Mouse (Mus musculus): ENCODE data around the gene Aftph. TPM values are rescaled to one million over a fixed set of nuclear protein-coding genes. Genes with fewer than 3 reads are reported as not detected.

The Aftph gene
- total and polyA plus RNA-seq, 2 experiments from 2014 or later, result 22.8 to 40.6 TPM

DNA sequence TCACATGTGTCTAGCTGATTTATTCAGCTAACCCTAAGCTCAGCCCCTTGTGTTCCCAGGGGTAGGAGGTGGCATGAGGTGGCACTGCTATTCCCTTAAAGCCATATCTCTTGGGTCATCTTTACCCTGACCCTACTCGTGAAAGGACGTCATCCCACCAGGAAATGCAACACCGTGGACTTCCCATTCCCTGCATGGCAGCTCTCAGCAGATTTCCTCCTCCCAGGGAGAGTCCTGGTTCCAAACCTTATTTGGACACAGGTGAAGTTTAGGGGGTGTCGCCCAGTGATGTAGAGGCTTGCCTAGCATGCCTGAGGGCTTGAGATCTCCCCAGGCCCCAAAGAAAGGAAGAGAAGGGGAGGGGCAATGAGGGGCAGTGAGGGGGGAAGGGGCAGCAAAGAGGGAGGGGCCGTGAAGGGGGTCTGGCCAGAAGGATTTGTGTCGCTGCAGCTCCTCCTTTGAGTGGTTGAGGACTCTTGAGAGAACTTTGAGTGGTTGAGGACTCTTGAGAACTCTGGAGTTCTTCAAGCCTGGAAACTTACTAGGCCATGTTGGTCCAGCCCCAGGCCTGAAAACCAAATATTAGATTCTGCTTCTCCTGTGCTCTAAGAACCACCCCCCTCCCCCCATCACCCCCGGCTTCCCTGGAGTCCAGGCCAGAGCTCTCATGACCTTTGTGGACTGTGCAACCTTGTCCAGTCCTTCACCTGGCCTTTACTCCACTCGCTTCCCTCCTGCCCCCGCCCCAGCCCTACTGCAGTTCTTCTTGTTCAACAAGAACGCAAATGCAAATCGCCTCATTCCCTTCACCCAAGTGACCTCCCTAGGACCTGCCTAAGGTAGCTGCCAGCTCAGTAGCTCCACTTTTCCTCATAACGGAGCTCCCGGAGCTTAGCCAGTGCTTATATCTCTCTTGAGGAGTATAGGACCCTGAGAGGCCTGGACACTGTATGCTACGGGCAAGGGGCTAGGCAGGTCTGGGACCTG is 81.0 kb downstream of the Aftph start:
- Histone ChIP-seq H3K9me3 (ENCODE audit: low read length) (no peaks in the 10 kb centered on the region), H3K9ac (replicated peaks; ENCODE audit: low read length) (no peak overlapping the region), H3K4me3 (ENCODE audit: low read length) (no peak overlapping the region), H3K27me3 (ENCODE audit: insufficient read depth, low read length) (no peaks in the 10 kb centered on the region), H3K4me2 (ENCODE audit: low read depth, low read length) (no peak overlapping the region), H3K36me3 (ENCODE audit: insufficient read depth, low read length) (no peaks in the 10 kb centered on the region), H3K4me1 (ENCODE audit: insufficient read depth, low read length) (peaks cover 8% of the 10 kb centered on the region), H3K27ac (no peak overlapping the region)
- 91% methylated on average over 14 of the region's 14 CpGs for WGBS
- ATAC-seq, result no peak
- no peak for DNase-seq (ENCODE audit: low spot score)
- TF ChIP-seq CTCF (IDR thresholded peaks at IDR 0.05; ENCODE audit: low read depth), result no peak

DNA sequence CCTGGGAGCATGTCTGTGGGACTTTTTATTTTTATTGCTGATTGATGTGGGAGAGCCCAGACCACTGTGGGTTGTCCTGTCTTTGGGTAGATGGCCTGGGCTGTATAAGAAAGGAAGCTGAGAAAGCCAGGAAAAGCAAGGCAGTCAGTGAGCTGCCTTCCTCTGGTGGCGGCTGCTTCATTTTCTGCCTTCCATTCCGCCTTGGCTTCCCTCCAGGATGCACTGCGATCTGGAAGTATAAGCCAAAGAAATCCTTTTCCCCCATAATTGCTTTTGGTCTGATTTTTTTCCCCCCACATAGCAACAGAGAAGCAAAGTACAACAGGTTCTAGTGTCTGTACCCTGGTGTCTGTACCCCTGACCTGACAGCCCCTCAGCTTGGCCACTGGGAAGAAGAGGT is 82.3 kb downstream of the Aftph start:
- DNase-seq (ENCODE audit: low spot score), result peak; percentile 41
- no peak for ATAC-seq
- Histone ChIP-seq H3K27ac (no peak overlapping the region), H3K36me3 (ENCODE audit: insufficient read depth, low read length) (no peaks in the 10 kb centered on the region), H3K4me1 (ENCODE audit: insufficient read depth, low read length) (peaks cover 14% of the 10 kb centered on the region), H3K4me2 (ENCODE audit: low read depth, low read length) (no peak overlapping the region), H3K9ac (replicated peaks; ENCODE audit: low read length) (no peak overlapping the region), H3K27me3 (ENCODE audit: insufficient read depth, low read length) (no peaks in the 10 kb centered on the region), H3K4me3 (ENCODE audit: low read length) (no peak overlapping the region), H3K9me3 (ENCODE audit: low read length) (no peaks in the 10 kb centered on the region)
- TF ChIP-seq CTCF (IDR thresholded peaks at IDR 0.05; ENCODE audit: low read depth), result no peak
- WGBS, result 54% methylated on average over 3 of the region's 3 CpGs

DNA sequence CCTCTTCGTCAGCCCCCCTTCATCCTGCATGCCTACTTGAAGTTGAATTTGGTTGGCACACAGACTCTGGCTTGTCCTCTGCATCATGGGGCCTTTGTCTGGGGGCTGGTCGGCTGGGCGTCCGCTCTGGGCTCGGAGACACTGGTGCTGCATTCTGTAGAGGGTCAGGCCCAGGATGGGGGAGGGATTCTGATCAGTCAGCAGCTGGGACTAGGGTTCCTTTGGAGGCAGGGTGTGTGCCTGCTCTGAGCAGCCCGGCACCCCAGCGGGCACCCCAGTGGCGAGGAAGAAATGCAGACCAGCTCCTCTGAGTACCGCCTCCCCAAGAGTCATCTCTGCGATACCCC is 84.7 kb downstream of the Aftph start:
- no peaks in the 10 kb centered on the region for H3K9me3 ChIP-seq (ENCODE audit: low read length)

DNA sequence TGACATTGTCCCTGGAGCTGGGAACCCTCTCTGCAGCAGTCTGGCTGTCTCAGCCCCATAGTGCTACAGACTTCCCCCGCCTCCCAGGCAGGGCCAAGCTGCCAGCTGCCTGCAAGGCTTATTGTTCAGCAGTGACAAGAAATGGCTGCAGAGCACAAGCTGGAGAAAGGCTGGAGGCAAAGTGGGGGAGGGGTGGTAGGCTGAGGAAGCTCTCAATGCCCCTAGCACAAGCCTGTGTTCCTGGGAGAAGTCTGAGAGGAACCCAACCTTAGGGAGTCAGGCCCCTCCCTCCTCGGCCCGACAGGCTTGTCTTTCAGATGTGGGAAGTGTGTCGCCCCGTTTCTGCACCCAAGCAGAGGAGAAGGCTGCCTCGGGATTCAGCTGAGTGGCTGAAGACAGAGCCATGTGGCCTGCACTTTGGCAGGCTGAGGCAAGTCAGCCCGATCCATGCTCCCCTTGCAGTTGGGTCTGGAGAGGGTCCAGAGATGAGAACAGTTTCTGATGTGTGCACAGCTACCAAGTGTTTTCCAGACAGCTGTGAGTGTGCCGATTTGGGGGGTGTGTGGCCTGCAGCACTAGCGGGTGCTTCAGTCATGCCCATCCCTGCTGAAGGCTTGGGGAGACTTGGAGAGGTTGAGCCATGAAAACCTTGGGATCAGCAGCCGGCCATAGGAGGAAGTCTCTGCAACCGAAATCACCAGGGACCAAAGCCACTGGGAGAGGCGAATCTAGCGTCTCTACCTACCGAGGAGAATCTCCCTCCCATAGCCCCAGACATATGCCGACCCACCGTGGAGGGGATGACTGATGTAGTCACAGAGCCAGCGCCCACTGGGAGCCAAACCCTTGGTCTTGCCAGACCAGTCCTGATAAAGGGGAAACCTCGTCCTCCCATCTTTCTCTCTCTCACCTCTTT is 85.3 kb downstream of the Aftph start:
- Histone ChIP-seq H3K4me2 (ENCODE audit: low read depth, low read length) (peak overlapping the region; percentile 46), H3K27me3 (ENCODE audit: insufficient read depth, low read length) (no peaks in the 10 kb centered on the region), H3K36me3 (ENCODE audit: insufficient read depth, low read length) (no peaks in the 10 kb centered on the region), H3K9ac (replicated peaks; ENCODE audit: low read length) (0 out of 2 replicates have a peak overlapping the region, but pooled peaks have one; percentile 18), H3K9me3 (ENCODE audit: low read length) (no peaks in the 10 kb centered on the region), H3K27ac (peak overlapping the region; percentile 80), H3K4me3 (ENCODE audit: low read length) (no peak overlapping the region), H3K4me1 (ENCODE audit: insufficient read depth, low read length) (peaks cover 14% of the 10 kb centered on the region)
- DNase-seq (ENCODE audit: low spot score), result peak; percentile 89
- TF ChIP-seq CTCF (IDR thresholded peaks at IDR 0.05; ENCODE audit: low read depth), result no peak
- peak; percentile 90 for ATAC-seq
- 6% methylated on average over 18 of the region's 18 CpGs for WGBS

More for the DNA sequence above, 84.7 kb downstream of the Aftph start:
- Histone ChIP-seq H3K9ac (replicated peaks; ENCODE audit: low read length) (0 out of 2 replicates have a peak overlapping the region, but pooled peaks have one; percentile 18), H3K4me1 (ENCODE audit: insufficient read depth, low read length) (peaks cover 14% of the 10 kb centered on the region), H3K27ac (peak overlapping the region; percentile 80), H3K27me3 (ENCODE audit: insufficient read depth, low read length) (no peaks in the 10 kb centered on the region), H3K36me3 (ENCODE audit: insufficient read depth, low read length) (no peaks in the 10 kb centered on the region), H3K4me2 (ENCODE audit: low read depth, low read length) (peak overlapping the region; percentile 46), H3K4me3 (ENCODE audit: low read length) (no peak overlapping the region)
- 12% methylated on average over 10 of the region's 10 CpGs for WGBS
- TF ChIP-seq CTCF (IDR thresholded peaks at IDR 0.05; ENCODE audit: low read depth), result no peak
- peak; percentile 31 for ATAC-seq
- peak; percentile 43 for DNase-seq (ENCODE audit: low spot score)

DNA sequence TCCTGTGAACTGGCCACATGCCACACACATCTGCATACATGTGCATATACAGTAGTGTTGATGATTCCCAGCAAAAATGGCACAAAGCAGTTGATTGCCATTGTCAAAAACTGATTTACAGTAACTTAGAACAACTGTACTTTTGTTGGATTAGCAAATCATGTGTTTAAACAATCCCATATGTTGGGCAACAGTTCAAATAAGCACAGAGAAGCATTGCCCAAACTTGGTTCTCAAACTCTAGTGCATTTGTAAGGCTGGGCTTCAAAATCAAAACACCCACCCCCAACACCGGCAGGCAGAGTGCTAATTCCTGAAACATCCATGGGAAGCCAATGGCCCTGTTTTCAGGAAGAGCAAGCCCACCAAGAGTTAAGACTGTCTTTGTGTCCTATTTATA is 90.2 kb downstream of the Aftph start:
- WGBS, result 61% methylated on average over 1 of the region's 1 CpGs
- Histone ChIP-seq H3K27me3 (ENCODE audit: insufficient read depth, low read length) (no peaks in the 10 kb centered on the region), H3K4me1 (ENCODE audit: insufficient read depth, low read length) (peaks cover 25% of the 10 kb centered on the region; the same call in 1 of the 2 replicates), H3K4me2 (ENCODE audit: low read depth, low read length) (no peak overlapping the region), H3K4me3 (ENCODE audit: low read length) (no peak overlapping the region), H3K27ac (no peak overlapping the region), H3K9ac (replicated peaks; ENCODE audit: low read length) (no peak overlapping the region), H3K36me3 (ENCODE audit: insufficient read depth, low read length) (no peaks in the 10 kb centered on the region), H3K9me3 (ENCODE audit: low read length) (no peaks in the 10 kb centered on the region)
- no peak for TF ChIP-seq CTCF (IDR thresholded peaks at IDR 0.05; ENCODE audit: low read depth)
- ATAC-seq, result no peak
- DNase-seq (ENCODE audit: low spot score), result no peak

DNA sequence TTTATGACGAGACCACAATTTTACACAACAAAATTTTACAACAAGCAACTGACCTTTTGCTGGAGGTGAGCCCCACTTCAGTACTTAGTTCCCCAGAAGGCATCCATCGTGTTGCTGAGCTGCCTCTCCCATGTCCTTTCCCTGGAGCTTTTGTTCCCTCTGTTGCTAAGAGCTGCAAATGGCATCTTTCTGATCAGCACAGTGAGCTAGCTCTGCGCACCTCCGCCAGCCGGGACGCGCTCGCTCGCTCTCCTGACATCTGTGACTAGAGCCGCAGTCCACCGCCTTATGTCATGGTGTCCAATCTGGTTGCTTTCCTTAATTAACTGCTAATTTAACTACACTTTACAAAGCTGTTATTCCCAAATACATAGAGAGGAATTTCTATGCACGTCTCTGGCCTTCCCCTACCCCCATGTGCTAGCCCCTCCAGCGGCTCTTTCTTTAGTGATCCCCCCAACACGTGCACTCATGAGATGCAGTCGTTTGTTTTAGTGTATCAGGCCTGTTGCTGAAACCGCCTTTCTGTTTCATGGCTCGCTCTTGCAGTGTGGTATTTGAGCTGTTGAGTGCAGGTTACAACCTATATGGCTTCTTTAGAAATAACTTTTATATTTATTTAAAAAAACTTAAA is 91.3 kb downstream of the Aftph start:
- 0 out of 2 replicates have a peak, but pooled peaks have one; percentile 44 for ATAC-seq
- Histone ChIP-seq H3K36me3 (ENCODE audit: insufficient read depth, low read length) (no peaks in the 10 kb centered on the region), H3K27me3 (ENCODE audit: insufficient read depth, low read length) (no peaks in the 10 kb centered on the region), H3K9ac (replicated peaks; ENCODE audit: low read length) (0 out of 2 replicates have a peak overlapping the region, but pooled peaks have one; percentile 21), H3K4me2 (ENCODE audit: low read depth, low read length) (no peak overlapping the region), H3K27ac (no peak overlapping the region), H3K4me1 (ENCODE audit: insufficient read depth, low read length) (peaks cover 17% of the 10 kb centered on the region; the same call in 1 of the 2 replicates), H3K4me3 (ENCODE audit: low read length) (no peak overlapping the region), H3K9me3 (ENCODE audit: low read length) (no peaks in the 10 kb centered on the region)
- peak; percentile 45 for DNase-seq (ENCODE audit: low spot score)
- WGBS, result 26% methylated on average over 17 of the region's 17 CpGs
- TF ChIP-seq CTCF (IDR thresholded peaks at IDR 0.05; ENCODE audit: low read depth), result no peak

Data from hindbrain, postnatal 0 days (tissue).